Mouse (Mus musculus) forebrain, embryonic 16.5 days (tissue): ENCODE measurements around the gene Ola1. TPM values are rescaled to one million over a fixed set of nuclear protein-coding genes. Genes with fewer than 3 reads are reported as not detected.

ENCODE experiments used
- ATAC-seq: fragments of 200-750 bp; cut with Nextera tagmentation; 2 replicates; pipeline ENCODE4 v1.8.0; 2017; ENCODE audit warnings: mild to moderate bottlenecking, moderate library complexity
- H3K27ac ChIP-seq: fragments of 300-500 bp; sonication (generic); 2 replicates; pipeline ENCODE4 v1.5.1; 2014; ENCODE audit warnings: low read length, control low read depth
- H3K27me3 ChIP-seq: fragments of 300-500 bp; sonication (generic); replicated peaks from 2 replicates; pipeline ENCODE4 v1.6.1; 2014; ENCODE audit warnings: low read length; ENCODE audit not compliant: control insufficient read depth, insufficient read depth
- H3K36me3 ChIP-seq: fragments of 300-500 bp; sonication (generic); 2 replicates; pipeline ENCODE4 v1.6.1; 2014; ENCODE audit not compliant: control insufficient read depth, insufficient read depth
- H3K4me1 ChIP-seq: fragments of 300-500 bp; sonication (generic); replicated peaks from 2 replicates; pipeline ENCODE4 v1.6.1; 2014; ENCODE audit warnings: low read length; ENCODE audit not compliant: control insufficient read depth, insufficient read depth
- H3K4me2 ChIP-seq: fragments of 300-500 bp; sonication (generic); 2 replicates; pipeline ENCODE4 v1.6.1; 2014; ENCODE audit warnings: mild to moderate bottlenecking, low read length, control low read depth
- H3K4me3 ChIP-seq: fragments of 300-500 bp; sonication (generic); replicated peaks from 2 replicates; pipeline ENCODE4 v1.5.1; 2014; ENCODE audit warnings: mild to moderate bottlenecking, low read length, control low read depth
- H3K9ac ChIP-seq: fragments of 300-500 bp; sonication (generic); replicated peaks from 2 replicates; pipeline ENCODE4 v1.6.1; 2014; ENCODE audit warnings: low read depth, low read length, control low read depth
- H3K9me3 ChIP-seq: fragments of 300-500 bp; sonication (generic); 2 replicates; pipeline ENCODE4 v1.6.1; 2016; ENCODE audit warnings: low read length; ENCODE audit not compliant: control insufficient read depth
- WGBS: fragments of 180-500 bp; shearing (Covaris S2); extraction: QIAGEN DNeasy Blood & Tissue Kit; methylation state at CpG from one replicate; pipeline ENCODE4 v1.1.7; 2014; 5-methylcytosine and 5-hydroxymethylcytosine counted together
- polyA plus RNA-seq: library from polyadenylated mRNA; unstranded; fragments of >200 nt; fragmentation: Nextera tagmentation; extraction: Ambion mirVana; gene quantifications from 2 replicates; pipeline ENCODE4 v1.2.1, GENCODE M21; 2015

Gene Ola1
- polyA plus RNA-seq, 1 experiment from 2014 or later: 98.5 TPM

DNA sequence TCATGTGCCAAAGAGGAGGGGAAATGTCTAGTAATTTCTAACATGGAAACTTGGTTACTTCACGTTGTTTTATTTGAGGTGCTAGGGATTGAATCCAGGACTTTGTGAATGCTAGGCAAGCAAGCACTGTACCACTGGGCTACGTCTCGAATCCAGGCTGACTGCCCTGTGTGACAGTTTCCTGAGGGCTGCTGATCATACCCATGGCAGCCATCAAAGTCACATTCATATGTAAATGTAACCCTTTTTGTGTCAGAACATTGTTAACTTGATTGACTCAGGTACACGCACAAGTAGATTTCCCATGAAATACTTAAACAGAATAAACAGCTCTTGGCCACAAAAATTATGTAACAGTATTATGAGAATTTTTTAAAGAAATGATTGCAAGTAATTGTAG lies 30.0 kb upstream of the Ola1 start:
- ATAC-seq: no peak
- 36% methylated on average over 4 of the region's 4 CpGs for WGBS

DNA sequence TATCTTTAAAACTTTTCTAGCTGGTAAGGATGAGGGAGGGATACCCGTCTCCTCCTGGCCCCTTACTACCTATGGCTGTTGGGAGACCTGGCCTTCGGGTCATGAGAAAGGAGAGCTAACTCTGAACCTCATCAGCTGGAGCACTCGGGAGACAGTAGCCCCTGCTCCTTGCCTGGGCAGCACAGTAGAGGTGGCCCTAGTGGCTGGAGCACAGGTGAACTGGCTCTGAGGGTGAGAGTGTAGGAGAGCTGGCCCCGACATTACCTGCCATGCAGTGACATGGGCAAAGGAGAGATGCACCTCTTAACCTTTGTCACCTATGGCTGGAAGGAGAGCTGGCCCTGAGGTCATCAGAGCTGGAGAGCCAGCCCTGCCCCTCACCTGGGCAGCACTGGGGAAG lies 22.6 kb upstream of the Ola1 start:
- Histone ChIP-seq H3K9ac (no peak overlapping the region), H3K4me3 (no peak overlapping the region), H3K36me3 (no peaks in the 10 kb centered on the region), H3K4me1 (no peaks in the 10 kb centered on the region), H3K4me2 (no peak overlapping the region), H3K9me3 (no peaks in the 10 kb centered on the region), H3K27ac (no peak overlapping the region), H3K27me3 (no peaks in the 10 kb centered on the region)
- WGBS: 92% methylated on average over 4 of the region's 4 CpGs
- no peak for ATAC-seq

More for the DNA sequence above, 30.0 kb upstream of the Ola1 start:
- Histone ChIP-seq H3K4me3 (no peak overlapping the region), H3K27ac (no peak overlapping the region), H3K9ac (no peak overlapping the region), H3K36me3 (no peaks in the 10 kb centered on the region), H3K4me1 (no peaks in the 10 kb centered on the region), H3K9me3 (0 out of 2 replicates have a peak, but pooled peaks cover 3% of the 10 kb centered on the region), H3K4me2 (no peak overlapping the region), H3K27me3 (no peaks in the 10 kb centered on the region)

DNA sequence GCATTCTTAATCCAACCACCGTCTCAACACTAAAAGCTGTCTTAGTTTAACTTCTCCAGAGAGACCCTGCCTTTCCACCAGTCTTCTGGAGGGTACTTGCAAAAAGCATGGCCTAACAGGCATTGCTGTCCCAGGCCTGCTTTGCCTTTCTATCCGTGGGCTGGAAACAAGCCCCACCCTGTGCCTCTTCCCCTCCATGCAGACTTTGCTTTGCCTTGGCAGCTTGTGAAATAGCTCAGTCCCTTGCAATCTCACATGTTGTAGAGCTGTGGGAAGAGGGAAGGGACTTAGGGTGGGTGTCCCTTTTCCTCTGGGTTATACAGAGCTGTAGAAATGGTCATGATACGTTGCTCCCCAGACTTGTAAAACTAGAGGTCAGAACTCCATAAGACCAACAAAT lies 12.4 kb upstream of the Ola1 start:
- Histone ChIP-seq H3K9me3 (no peaks in the 10 kb centered on the region), H3K4me3 (no peak overlapping the region), H3K4me2 (no peak overlapping the region), H3K27me3 (no peaks in the 10 kb centered on the region), H3K27ac (no peak overlapping the region), H3K36me3 (no peaks in the 10 kb centered on the region), H3K9ac (no peak overlapping the region), H3K4me1 (no peaks in the 10 kb centered on the region)
- no peak for ATAC-seq
- WGBS: 55% methylated on average over 3 of the region's 3 CpGs

DNA sequence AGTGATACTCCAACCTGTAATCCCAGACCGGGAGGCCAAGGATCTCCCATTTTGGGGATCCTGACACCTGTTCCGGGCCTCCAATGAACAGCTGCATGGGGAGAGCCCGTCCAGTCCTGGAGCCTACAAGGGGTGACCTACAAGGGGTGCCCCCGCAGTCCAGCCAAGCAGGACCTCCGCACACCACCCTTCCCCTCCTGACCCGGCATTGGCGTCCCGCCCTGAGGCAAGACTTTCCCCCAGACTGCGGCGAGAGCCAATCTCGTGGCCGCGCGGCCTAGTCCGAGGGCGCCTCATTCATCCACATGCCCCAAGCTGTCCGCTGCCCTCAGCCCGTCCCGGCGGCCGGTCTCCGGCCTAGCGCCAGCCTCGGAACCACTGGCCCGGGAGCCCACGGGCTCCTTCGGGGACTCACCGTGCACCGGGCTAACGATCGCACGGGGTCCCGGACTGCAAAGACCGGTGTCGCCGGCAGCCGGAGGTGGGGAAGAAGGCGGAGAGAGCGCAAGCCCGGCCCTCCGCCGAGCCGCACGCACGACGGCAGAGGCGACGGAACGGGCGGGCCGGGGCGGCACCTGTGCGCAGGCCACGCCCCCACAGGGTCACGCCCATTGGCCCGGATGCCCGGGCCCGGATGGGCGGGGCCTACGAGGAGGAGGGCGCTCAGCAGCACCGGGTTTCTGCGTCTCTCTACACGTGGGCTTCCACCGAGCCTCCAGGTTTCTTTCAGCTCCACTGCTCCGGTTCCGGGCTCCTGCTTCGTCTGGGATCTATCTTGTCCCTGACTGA lies 4.7 kb downstream of the Ola1 start:
- H3K9me3 ChIP-seq: no peaks in the 10 kb centered on the region
- H3K9ac ChIP-seq: peak overlapping the region; percentile 93
- WGBS: under 1% methylated on average over 68 of the region's 68 CpGs
- peak overlapping the region; percentile 94 for H3K4me3 ChIP-seq
- H3K27me3 ChIP-seq: no peaks in the 10 kb centered on the region
- peak overlapping the region; percentile 94 for H3K4me2 ChIP-seq
- 0 out of 2 replicates have a peak, but pooled peaks cover 2% of the 10 kb centered on the region for H3K36me3 ChIP-seq
- ATAC-seq: peak; percentile 98
- peaks cover 13% of the 10 kb centered on the region for H3K4me1 ChIP-seq
- H3K27ac ChIP-seq: no peak overlapping the region

DNA sequence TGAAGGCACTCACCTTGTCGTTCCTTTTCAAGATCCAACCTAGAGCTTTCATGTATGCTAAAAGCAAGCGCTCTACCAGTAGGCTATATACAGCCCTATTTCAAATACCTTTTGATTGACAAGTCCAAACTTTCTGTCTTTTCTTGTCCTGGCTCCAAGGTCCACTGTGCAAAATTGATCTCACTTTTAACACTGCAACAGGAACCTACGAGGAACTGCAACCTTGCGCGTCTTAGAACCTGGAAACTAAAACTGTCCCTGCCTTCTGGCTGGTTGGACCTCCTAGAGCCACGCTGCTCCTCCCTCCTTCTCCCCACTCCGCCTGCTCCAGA lies 5.2 kb downstream of the Ola1 start:
- no peaks in the 10 kb centered on the region for H3K27me3 ChIP-seq
- H3K4me1 ChIP-seq: peaks cover 13% of the 10 kb centered on the region
- peak overlapping the region; percentile 94 for H3K4me2 ChIP-seq
- peak overlapping the region; percentile 94 for H3K4me3 ChIP-seq
- peak overlapping the region; percentile 93 for H3K9ac ChIP-seq
- H3K9me3 ChIP-seq: no peaks in the 10 kb centered on the region
- H3K36me3 ChIP-seq: 0 out of 2 replicates have a peak, but pooled peaks cover 2% of the 10 kb centered on the region
- 19% methylated on average over 7 of the region's 7 CpGs for WGBS
- ATAC-seq: no peak; the same call in 1 of the 2 replicates
- no peak overlapping the region for H3K27ac ChIP-seq

GRCm38 (mm10) chr2:73204328-73204727 lies 14.4 kb downstream of the Ola1 start:
- H3K27me3 ChIP-seq: no peaks in the 10 kb centered on the region
- ATAC-seq: no peak
- no peak overlapping the region for H3K9ac ChIP-seq
- no peaks in the 10 kb centered on the region for H3K9me3 ChIP-seq
- H3K4me2 ChIP-seq: no peak overlapping the region
- no peak overlapping the region for H3K4me3 ChIP-seq
- H3K27ac ChIP-seq: no peak overlapping the region
- WGBS: 89% methylated on average over 6 of the region's 6 CpGs
- H3K36me3 ChIP-seq: no peaks in the 10 kb centered on the region
- no peaks in the 10 kb centered on the region for H3K4me1 ChIP-seq

GRCm38 (mm10) chr2:73188488-73188887 lies 30.2 kb downstream of the Ola1 start:
- Histone ChIP-seq H3K36me3 (no peaks in the 10 kb centered on the region), H3K4me2 (no peak overlapping the region), H3K27ac (no peak overlapping the region), H3K4me3 (no peak overlapping the region), H3K4me1 (no peaks in the 10 kb centered on the region), H3K9ac (no peak overlapping the region), H3K27me3 (no peaks in the 10 kb centered on the region), H3K9me3 (no peaks in the 10 kb centered on the region)
- ATAC-seq: no peak
- WGBS: 92% methylated on average over 2 of the region's 2 CpGs

DNA sequence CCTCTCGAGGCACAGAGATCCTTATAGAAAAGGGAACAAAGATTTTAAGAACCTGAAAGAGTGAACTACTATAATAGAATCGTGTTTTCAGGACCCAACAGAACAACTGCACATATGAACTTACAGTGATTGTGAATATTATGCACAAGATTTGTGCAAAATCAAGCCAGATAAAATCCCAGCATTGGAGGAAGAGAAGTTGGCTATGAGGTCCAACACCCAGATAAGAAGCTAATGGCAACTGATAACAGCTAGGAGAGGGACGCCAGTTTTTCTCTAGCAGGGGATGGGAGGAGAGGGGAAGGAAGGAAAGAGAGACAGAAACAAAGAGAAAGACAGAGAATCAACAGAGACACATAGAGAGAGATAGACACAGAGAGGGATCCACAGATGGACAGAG lies 33.5 kb downstream of the Ola1 start:
- no peaks in the 10 kb centered on the region for H3K4me1 ChIP-seq
- H3K27ac ChIP-seq: no peak overlapping the region
- H3K36me3 ChIP-seq: no peaks in the 10 kb centered on the region
- no peak overlapping the region for H3K4me2 ChIP-seq
- H3K9me3 ChIP-seq: no peaks in the 10 kb centered on the region
- H3K4me3 ChIP-seq: no peak overlapping the region
- no peak overlapping the region for H3K9ac ChIP-seq
- 65% methylated on average over 3 of the region's 3 CpGs for WGBS
- no peaks in the 10 kb centered on the region for H3K27me3 ChIP-seq
- ATAC-seq: no peak

DNA sequence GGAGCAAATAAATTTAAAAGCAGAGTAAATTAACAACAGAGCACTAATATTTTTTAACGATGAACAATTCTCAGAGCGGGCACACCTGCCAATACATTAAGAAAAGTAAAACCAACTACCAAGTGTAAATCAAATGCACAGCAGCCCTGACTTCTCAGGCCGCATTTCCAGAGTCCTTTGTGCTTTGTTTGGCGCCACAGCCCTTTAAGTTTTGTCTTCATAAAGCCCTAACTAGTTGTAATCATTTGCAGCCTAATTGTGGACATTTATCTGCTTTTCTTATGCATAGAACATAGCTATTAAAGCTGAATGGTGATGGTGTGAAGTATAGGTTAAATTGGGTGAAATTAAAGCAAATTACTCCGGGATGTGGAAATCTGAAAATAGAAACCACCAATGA lies 49.2 kb downstream of the Ola1 start:
- no peaks in the 10 kb centered on the region for H3K27me3 ChIP-seq
- ATAC-seq: no peak
- WGBS: 28% methylated on average over 5 of the region's 5 CpGs

More for the DNA sequence above, 49.2 kb downstream of the Ola1 start:
- H3K9ac ChIP-seq: no peak overlapping the region
- H3K4me3 ChIP-seq: no peak overlapping the region
- H3K36me3 ChIP-seq: no peaks in the 10 kb centered on the region
- H3K4me2 ChIP-seq: no peak overlapping the region
- H3K9me3 ChIP-seq: no peaks in the 10 kb centered on the region
- H3K4me1 ChIP-seq: peaks cover 2% of the 10 kb centered on the region; the same call in 1 of the 2 replicates
- H3K27ac ChIP-seq: no peak overlapping the region
